Mouse (Mus musculus) neural tube, embryonic 14.5 days (tissue): ENCODE results near the gene Chrng. TPM values are rescaled to one million over a fixed set of nuclear protein-coding genes. Genes with fewer than 3 reads are reported as not detected.

Source experiments
- ATAC-seq: fragments of 200-750 bp; cut with Nextera tagmentation; 2 replicates; pipeline ENCODE4 v1.8.0; 2017; ENCODE audit warnings: low read depth, mild to moderate bottlenecking, moderate TSS enrichment, moderate library complexity
- H3K27ac ChIP-seq: fragments of 300-500 bp; sonication (generic); 2 replicates; pipeline ENCODE4 v1.5.1; 2014; ENCODE audit warnings: low read depth, mild to moderate bottlenecking, control low read depth, low read length, moderate library complexity, mixed read lengths
- H3K27me3 ChIP-seq: fragments of 300-500 bp; sonication (generic); 2 replicates; pipeline ENCODE4 v1.6.1; 2014; ENCODE audit warnings: low read length; ENCODE audit not compliant: control insufficient read depth, insufficient read depth
- H3K36me3 ChIP-seq: fragments of 300-500 bp; sonication (generic); 2 replicates; pipeline ENCODE4 v1.6.1; 2014; ENCODE audit warnings: low read length, mixed read lengths; ENCODE audit not compliant: control insufficient read depth, insufficient read depth
- H3K4me1 ChIP-seq: fragments of 300-500 bp; sonication (generic); 2 replicates; pipeline ENCODE4 v1.6.1; 2014; ENCODE audit warnings: low read length; ENCODE audit not compliant: control insufficient read depth, insufficient read depth
- H3K4me2 ChIP-seq: fragments of 300-500 bp; sonication (generic); 2 replicates; pipeline ENCODE4 v1.6.1; 2014; ENCODE audit warnings: mild to moderate bottlenecking, low read depth, low read length, control low read depth
- H3K4me3 ChIP-seq: fragments of 300-500 bp; sonication (generic); 2 replicates; pipeline ENCODE4 v1.5.1; 2014; ENCODE audit warnings: low read depth, low read length, control low read depth, mixed read lengths
- H3K9ac ChIP-seq: fragments of 300-500 bp; sonication (generic); replicated peaks from 2 replicates; pipeline ENCODE4 v1.6.1; 2014; ENCODE audit warnings: low read depth, mild to moderate bottlenecking, control low read depth, low read length, mixed read lengths
- H3K9me3 ChIP-seq: fragments of 300-500 bp; sonication (generic); 2 replicates; pipeline ENCODE4 v1.6.1; 2016; ENCODE audit warnings: low read length; ENCODE audit not compliant: control insufficient read depth
- WGBS: fragments of 180-500 bp; shearing (Covaris S2); extraction: QIAGEN DNeasy Blood & Tissue Kit; methylation state at CpG from one replicate; pipeline ENCODE4 v1.1.7; 2014; 5-methylcytosine and 5-hydroxymethylcytosine counted together
- polyA plus RNA-seq: library from polyadenylated mRNA; unstranded; fragments of >200 nt; fragmentation: Nextera tagmentation; extraction: Ambion mirVana; gene quantifications from 2 replicates; pipeline ENCODE4 v1.2.1, GENCODE M21; 2014

The Chrng gene
- not detected in 2 replicates for polyA plus RNA-seq

DNA sequence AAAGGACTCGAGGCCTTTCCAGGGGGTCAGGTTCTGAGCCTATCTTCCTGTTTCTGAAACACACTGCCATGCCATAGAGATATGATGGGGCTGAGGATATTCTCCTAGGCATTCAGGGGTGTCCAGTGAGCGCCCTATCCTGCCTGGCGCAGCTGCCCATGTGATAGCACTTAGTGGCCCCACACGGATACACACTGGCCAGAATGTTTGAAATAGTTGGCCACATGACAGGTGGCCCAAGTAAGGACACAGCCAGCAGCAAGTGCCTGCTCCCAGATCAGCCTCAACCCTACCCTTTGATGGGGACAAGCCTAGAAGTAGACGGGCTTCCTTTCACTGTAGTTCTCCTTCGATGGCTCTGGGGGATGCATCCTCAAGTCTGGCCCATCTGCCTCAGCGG, at the start of gene Chrng:
Gene Chrng (plus strand): TSS at position 193 of the 400 bp plus-strand sequence.
- H3K27me3 ChIP-seq: no peaks in the 10 kb centered on the region

DNA sequence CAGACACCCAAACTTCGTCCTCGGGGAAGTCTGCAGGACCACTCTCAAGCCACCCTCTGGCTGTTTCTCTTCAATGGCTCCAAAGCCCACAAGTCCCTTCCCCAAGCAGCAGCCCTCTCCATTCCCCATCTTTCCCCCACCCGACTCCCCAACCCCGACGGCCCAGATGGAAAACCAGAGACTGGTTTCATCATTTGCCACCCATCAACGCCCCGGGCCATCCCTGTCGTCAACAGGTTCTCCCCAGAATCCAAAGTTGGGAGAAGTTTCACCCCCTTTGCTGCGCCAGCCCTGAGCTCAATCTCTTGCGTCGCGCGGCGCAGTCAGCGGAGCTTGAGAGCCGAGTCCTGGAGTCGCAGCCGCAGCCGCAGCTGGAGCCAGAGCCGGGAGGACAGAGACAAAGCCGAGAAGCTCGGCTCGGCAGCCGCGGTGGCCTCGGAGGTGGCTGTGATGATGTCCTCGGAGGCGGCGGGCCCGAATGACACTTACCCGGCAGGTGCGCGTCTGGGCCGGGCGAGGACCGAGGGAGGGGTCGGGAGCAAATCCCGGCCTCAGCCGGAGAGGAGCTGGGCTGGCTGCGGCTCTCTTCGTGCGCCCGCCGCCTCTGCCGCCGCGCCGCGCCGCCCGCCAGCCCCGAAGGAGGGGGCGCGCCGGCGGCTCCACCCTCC, 48.8 kb upstream of the Chrng start:
- WGBS: under 1% methylated on average over 33 of the region's 56 CpGs
- H3K27ac ChIP-seq: peak overlapping the region; percentile 52; the same call in 1 of the 2 replicates

More for the DNA sequence above, at the start of gene Chrng:
- Histone ChIP-seq H3K9me3 (no peaks in the 10 kb centered on the region), H3K4me1 (no peaks in the 10 kb centered on the region), H3K9ac (no peak within 1 kb of the TSS), H3K27ac (no peak within 1 kb of the TSS), H3K4me3 (no peak within 1 kb of the TSS), H3K36me3 (no peaks in the 10 kb centered on the region), H3K4me2 (no peak within 1 kb of the TSS)
- ATAC-seq: no peak
- 91% methylated on average over 7 of the region's 7 CpGs for WGBS

GRCm38 (mm10) chr1:87156199-87156587, 48.3 kb upstream of the Chrng start, which contains the start of gene Ecel1:
TSS of gene Ecel1 (minus strand) at chr1:87156521.
- H3K9ac ChIP-seq: peak within 1 kb of the TSS; percentile 62
- ATAC-seq: no peak
- 1% methylated on average over 11 of the region's 12 CpGs for WGBS
- peak within 1 kb of the TSS; percentile 45 for H3K4me3 ChIP-seq
- peak within 1 kb of the TSS; percentile 66 for H3K4me2 ChIP-seq
- 0 out of 2 replicates have a peak, but pooled peaks cover 6% of the 10 kb centered on the region for H3K4me1 ChIP-seq
- H3K9me3 ChIP-seq: no peaks in the 10 kb centered on the region
- peaks cover 62% of the 10 kb centered on the region for H3K27me3 ChIP-seq
- H3K36me3 ChIP-seq: no peaks in the 10 kb centered on the region
- H3K27ac ChIP-seq: peak within 1 kb of the TSS; percentile 52; the same call in 1 of the 2 replicates

More for the DNA sequence above, 48.8 kb upstream of the Chrng start:
- Histone ChIP-seq H3K9me3 (no peaks in the 10 kb centered on the region), H3K4me2 (peak overlapping the region; percentile 66), H3K36me3 (no peaks in the 10 kb centered on the region), H3K9ac (peak overlapping the region; percentile 62), H3K27me3 (peaks cover 62% of the 10 kb centered on the region), H3K4me3 (peak overlapping the region; percentile 45), H3K4me1 (0 out of 2 replicates have a peak, but pooled peaks cover 6% of the 10 kb centered on the region)
- peak; percentile 38 for ATAC-seq

DNA sequence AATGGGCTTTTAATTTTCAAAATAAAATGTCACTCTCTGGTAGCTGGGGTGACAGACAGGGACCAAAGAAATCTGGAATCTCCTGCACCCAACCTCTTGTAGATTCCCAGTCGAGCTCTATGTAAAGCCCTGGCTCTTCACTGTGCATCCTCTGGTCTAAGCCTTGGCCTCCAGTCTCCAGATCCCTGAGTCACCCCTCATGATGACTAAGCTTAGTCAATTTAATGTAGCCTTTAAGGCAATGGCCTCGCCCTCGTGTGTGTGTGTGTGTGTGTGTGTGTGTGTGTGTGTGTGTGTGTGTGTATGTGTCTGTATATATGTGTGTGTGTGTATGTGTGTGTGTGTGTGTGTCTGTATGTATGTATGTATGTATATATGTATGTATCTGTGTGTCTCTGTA, 45.1 kb upstream of the Chrng start:
- peaks cover 4% of the 10 kb centered on the region; the same call in 1 of the 2 replicates for H3K4me1 ChIP-seq
- no peaks in the 10 kb centered on the region for H3K36me3 ChIP-seq
- ATAC-seq: no peak
- peaks cover 36% of the 10 kb centered on the region for H3K27me3 ChIP-seq
- no peak overlapping the region for H3K4me2 ChIP-seq
- WGBS: 72% methylated on average over 3 of the region's 3 CpGs
- no peak overlapping the region for H3K4me3 ChIP-seq
- no peak overlapping the region for H3K9ac ChIP-seq
- no peaks in the 10 kb centered on the region for H3K9me3 ChIP-seq
- H3K27ac ChIP-seq: no peak overlapping the region

- H3K4me1 ChIP-seq: peaks cover 17% of the 10 kb centered on the region; the same call in 1 of the 2 replicates
- ATAC-seq: peak; percentile 42
- H3K9ac ChIP-seq: no peak overlapping the region
- no peaks in the 10 kb centered on the region for H3K27me3 ChIP-seq
- H3K4me3 ChIP-seq: no peak overlapping the region
- H3K9me3 ChIP-seq: no peaks in the 10 kb centered on the region
- H3K36me3 ChIP-seq: no peaks in the 10 kb centered on the region
- peak overlapping the region; percentile 28; the same call in 1 of the 2 replicates for H3K27ac ChIP-seq
- H3K4me2 ChIP-seq: no peak overlapping the region
- WGBS: 22% methylated on average over 11 of the region's 11 CpGs
These were observed 40.2 kb upstream of the Chrng start for GRCm38 (mm10) chr1:87164164-87164795.

GRCm38 (mm10) chr1:87164796-87165184, 39.7 kb upstream of the Chrng start:
- peak; percentile 44 for ATAC-seq
- H3K27ac ChIP-seq: peak overlapping the region; percentile 34; the same call in 1 of the 2 replicates
- 20% methylated on average over 9 of the region's 9 CpGs for WGBS

DNA sequence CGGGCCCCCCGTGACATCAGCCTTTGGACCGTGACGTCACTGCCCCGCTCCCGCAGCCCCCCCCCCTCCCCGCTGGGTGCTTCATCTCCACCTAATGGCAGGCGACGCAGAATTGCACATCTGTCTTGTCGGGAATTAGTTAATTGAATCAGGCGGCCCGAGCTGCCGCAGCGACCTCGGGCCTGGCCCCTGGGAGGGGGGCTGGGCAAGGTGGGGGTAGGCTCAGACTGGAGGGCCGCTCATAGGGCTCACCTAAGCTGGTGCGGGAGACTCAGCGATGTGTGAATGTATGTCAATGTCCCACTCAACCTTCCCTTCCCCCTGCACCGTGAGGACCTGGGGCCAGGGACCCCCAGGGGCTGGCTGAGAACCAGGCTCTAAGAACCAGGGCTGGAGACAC, 34.0 kb upstream of the Chrng start:
- H3K4me3 ChIP-seq: no peak overlapping the region
- no peak overlapping the region for H3K9ac ChIP-seq
- H3K4me2 ChIP-seq: no peak overlapping the region
- no peaks in the 10 kb centered on the region for H3K27me3 ChIP-seq
- H3K27ac ChIP-seq: peak overlapping the region; percentile 34; the same call in 1 of the 2 replicates
- no peaks in the 10 kb centered on the region for H3K9me3 ChIP-seq
- peaks cover 26% of the 10 kb centered on the region for H3K4me1 ChIP-seq
- H3K36me3 ChIP-seq: no peaks in the 10 kb centered on the region
- ATAC-seq: peak; percentile 50; the same call in 1 of the 2 replicates
- WGBS: 7% methylated on average over 19 of the region's 19 CpGs

More at GRCm38 (mm10) chr1:87164796-87165184, 39.7 kb upstream of the Chrng start:
- no peaks in the 10 kb centered on the region for H3K36me3 ChIP-seq
- H3K4me2 ChIP-seq: no peak overlapping the region
- H3K4me1 ChIP-seq: peaks cover 18% of the 10 kb centered on the region; the same call in 1 of the 2 replicates
- no peak overlapping the region for H3K9ac ChIP-seq
- no peaks in the 10 kb centered on the region for H3K27me3 ChIP-seq
- H3K9me3 ChIP-seq: no peaks in the 10 kb centered on the region
- no peak overlapping the region for H3K4me3 ChIP-seq

GRCm38 (mm10) chr1:87171312-87171711, 33.1 kb upstream of the Chrng start:
- no peak for ATAC-seq
- H3K9me3 ChIP-seq: no peaks in the 10 kb centered on the region
- H3K4me1 ChIP-seq: peaks cover 34% of the 10 kb centered on the region
- H3K36me3 ChIP-seq: no peaks in the 10 kb centered on the region
- H3K27me3 ChIP-seq: no peaks in the 10 kb centered on the region
- no peak overlapping the region for H3K9ac ChIP-seq
- no peak overlapping the region for H3K27ac ChIP-seq
- no peak overlapping the region for H3K4me3 ChIP-seq
- WGBS: 88% methylated on average over 1 of the region's 1 CpGs
- H3K4me2 ChIP-seq: no peak overlapping the region

DNA sequence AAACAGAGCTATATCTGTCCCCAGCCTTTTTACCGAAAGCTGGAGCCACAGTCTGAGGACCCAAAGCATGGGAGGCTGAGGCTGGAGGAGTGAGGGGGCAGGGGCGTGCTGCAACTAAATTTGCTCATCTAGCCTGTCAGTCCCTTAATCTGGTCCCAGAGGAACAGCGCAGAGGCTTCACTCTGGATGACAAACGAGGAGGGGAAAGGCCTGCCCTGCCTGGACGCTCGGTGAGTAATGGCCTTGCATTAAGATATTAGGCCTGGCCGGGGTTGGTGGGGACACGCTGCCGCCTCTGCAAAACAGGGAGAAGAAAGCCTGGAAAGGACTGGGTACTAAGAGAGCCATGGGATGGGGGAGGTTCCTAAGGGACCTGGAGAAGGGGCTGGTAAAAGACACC, 32.1 kb upstream of the Chrng start:
- no peak overlapping the region for H3K27ac ChIP-seq
- no peak for ATAC-seq
- H3K9me3 ChIP-seq: no peaks in the 10 kb centered on the region
- no peaks in the 10 kb centered on the region for H3K36me3 ChIP-seq
- H3K4me1 ChIP-seq: peaks cover 35% of the 10 kb centered on the region
- no peak overlapping the region for H3K9ac ChIP-seq
- H3K27me3 ChIP-seq: no peaks in the 10 kb centered on the region
- WGBS: 29% methylated on average over 9 of the region's 9 CpGs
- H3K4me2 ChIP-seq: no peak overlapping the region
- no peak overlapping the region for H3K4me3 ChIP-seq
